Mouse (Mus musculus): Measurements from ENCODE around the gene Sgpl1.

The Sgpl1 gene

GRCm38 (mm10) chr10:61085364-61085763 is 62.1 kb downstream of the Sgpl1 start:
- DNase-seq (ENCODE audit: low spot score): no peak

GRCm38 (mm10) chr10:61080931-61081255 is 66.6 kb downstream of the Sgpl1 start:
- DNase-seq (ENCODE audit: low spot score): peak; percentile 60

GRCm38 (mm10) chr10:61080227-61080930 is 67.1 kb downstream of the Sgpl1 start:
- peak; percentile 91 for DNase-seq (ENCODE audit: low spot score)

- DNase-seq (ENCODE audit: low spot score): no peak
These were observed 71.9 kb downstream of the Sgpl1 start for GRCm38 (mm10) chr10:61075607-61076006.

- no peak for DNase-seq (ENCODE audit: low spot score)
These were observed 72.9 kb downstream of the Sgpl1 start for GRCm38 (mm10) chr10:61074643-61075042.

GRCm38 (mm10) chr10:61072324-61072723 is 75.2 kb downstream of the Sgpl1 start:
- no peak for DNase-seq (ENCODE audit: low spot score)

- no peak for DNase-seq (ENCODE audit: low spot score)
These were observed 78.3 kb downstream of the Sgpl1 start for GRCm38 (mm10) chr10:61069248-61069647.

- no peak for DNase-seq (ENCODE audit: low spot score)
These were observed 78.9 kb downstream of the Sgpl1 start for GRCm38 (mm10) chr10:61068436-61069192.

GRCm38 (mm10) chr10:61065287-61066005 is 82.1 kb downstream of the Sgpl1 start:
- no peak for DNase-seq (ENCODE audit: low spot score)

- no peak for DNase-seq (ENCODE audit: low spot score)
These were observed 82.9 kb downstream of the Sgpl1 start for GRCm38 (mm10) chr10:61064635-61065034.

GRCm38 (mm10) chr10:61063271-61063864 is 84.1 kb downstream of the Sgpl1 start:
- DNase-seq (ENCODE audit: low spot score): no peak

GRCm38 (mm10) chr10:61059543-61060110 is 87.9 kb downstream of the Sgpl1 start:
- no peak for DNase-seq (ENCODE audit: low spot score)

- DNase-seq (ENCODE audit: low spot score): no peak
These were observed 88.4 kb downstream of the Sgpl1 start for GRCm38 (mm10) chr10:61059101-61059500.

- DNase-seq (ENCODE audit: low spot score): no peak
These were observed 90.8 kb downstream of the Sgpl1 start for GRCm38 (mm10) chr10:61056661-61057060.

- no peak for DNase-seq (ENCODE audit: low spot score)
These were observed 95.4 kb downstream of the Sgpl1 start for GRCm38 (mm10) chr10:61051993-61052613.
